Mouse (Mus musculus) stomach, embryonic 15.5 days (tissue): ENCODE measurements at regions not wholly inside any gene's neighbourhood (a gene's known extent, or its start where the extent isn't known, plus 50 kb on each side); places are given as distances from the start of the nearest gene placed in this dataset.

Experiments
- ATAC-seq: fragments of 200-750 bp; cut with Nextera tagmentation; 2 replicates; pipeline ENCODE4 v1.8.0; 2017; ENCODE audit warnings: low read depth, moderate number of reproducible peaks, moderate TSS enrichment; ENCODE audit not compliant: insufficient read depth, low FRiP score
- H3K27ac ChIP-seq: fragments of 300-500 bp; sonication (generic); 2 replicates; pipeline ENCODE4 v1.5.1; 2015; ENCODE audit warnings: mild to moderate bottlenecking, inconsistent platforms
- H3K27me3 ChIP-seq: fragments of 300-500 bp; sonication (generic); replicated peaks from 2 replicates; pipeline ENCODE4 v1.6.1; 2015; ENCODE audit warnings: inconsistent platforms
- H3K36me3 ChIP-seq: fragments of 300-500 bp; sonication (generic); 2 replicates; pipeline ENCODE4 v1.6.1; 2015; ENCODE audit warnings: inconsistent platforms
- H3K4me1 ChIP-seq: fragments of 300-500 bp; sonication (generic); 2 replicates; pipeline ENCODE4 v1.6.1; 2015; ENCODE audit warnings: inconsistent platforms
- H3K4me2 ChIP-seq: fragments of 300-500 bp; sonication (generic); 2 replicates; pipeline ENCODE4 v1.6.1; 2015; ENCODE audit warnings: mild to moderate bottlenecking, inconsistent platforms
- H3K4me3 ChIP-seq: fragments of 300-500 bp; sonication (generic); replicated peaks from 2 replicates; pipeline ENCODE4 v1.5.1; 2015; ENCODE audit warnings: inconsistent platforms
- H3K9ac ChIP-seq: fragments of 300-500 bp; sonication (generic); 2 replicates; pipeline ENCODE4 v1.6.1; 2015; ENCODE audit warnings: inconsistent platforms
- H3K9me3 ChIP-seq: fragments of 300-500 bp; sonication (generic); 2 replicates; pipeline ENCODE4 v1.6.1; 2016; ENCODE audit warnings: inconsistent platforms
- WGBS: fragments of 180-500 bp; shearing (Covaris S2); methylation state at CpG from one replicate; pipeline ENCODE4 v1.1.7; 2015; 5-methylcytosine and 5-hydroxymethylcytosine counted together

DNA sequence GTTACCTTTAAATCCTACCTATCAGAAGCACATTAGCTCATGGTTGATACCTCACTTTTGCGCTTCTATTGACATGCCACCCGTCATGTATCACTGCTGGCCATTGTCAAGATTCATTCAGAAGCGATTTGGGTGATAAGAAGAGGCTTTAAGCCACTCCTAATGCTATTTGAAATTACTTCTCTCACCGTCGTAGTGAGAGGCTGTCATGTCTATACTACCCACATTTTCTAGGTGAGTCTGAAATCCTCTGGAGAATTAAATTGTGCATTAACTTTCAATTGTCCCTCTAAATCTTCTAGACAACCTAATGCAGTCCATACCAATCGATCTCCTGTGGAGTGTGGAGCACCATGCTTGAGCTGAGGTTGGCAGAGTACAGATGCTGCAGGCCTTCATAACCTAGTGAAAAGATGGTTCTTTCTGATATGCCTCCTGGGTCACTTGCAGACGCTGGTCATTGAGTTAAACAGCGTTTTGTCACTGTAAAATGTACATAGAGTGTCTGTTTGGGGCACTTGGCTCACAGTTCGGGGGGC lies 312.5 kb downstream of the Hace1 start:
- no peaks in the 10 kb centered on the region for H3K9me3 ChIP-seq
- H3K27ac ChIP-seq: no peak overlapping the region
- H3K4me2 ChIP-seq: no peak overlapping the region
- no peaks in the 10 kb centered on the region for H3K4me1 ChIP-seq
- H3K27me3 ChIP-seq: no peaks in the 10 kb centered on the region
- H3K9ac ChIP-seq: no peak overlapping the region
- no peaks in the 10 kb centered on the region for H3K36me3 ChIP-seq
- ATAC-seq: no peak
- 86% methylated on average over 9 of the region's 9 CpGs for WGBS
- H3K4me3 ChIP-seq: no peak overlapping the region

DNA sequence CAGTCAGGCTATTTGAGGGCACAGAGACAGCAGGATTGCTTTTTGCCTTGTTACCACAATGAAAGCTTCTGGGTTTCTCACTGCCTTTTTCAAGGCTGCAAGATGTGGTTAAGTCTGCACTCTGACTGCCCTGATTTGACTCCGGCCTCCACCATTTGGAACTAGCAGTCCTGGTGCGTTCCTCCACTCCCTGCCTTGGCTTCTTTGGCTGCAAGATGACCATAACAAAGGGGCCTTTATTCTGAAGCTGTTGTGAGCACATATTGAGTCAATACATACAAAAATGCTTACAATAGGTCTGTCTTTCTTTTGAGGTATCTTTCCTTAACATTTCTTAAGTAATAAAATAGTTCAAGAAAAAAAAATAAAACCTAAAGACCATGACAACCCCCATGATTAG lies 314.8 kb downstream of the Hace1 start:
- WGBS: 71% methylated on average over 2 of the region's 2 CpGs
- no peak overlapping the region for H3K4me3 ChIP-seq
- no peak for ATAC-seq

DNA sequence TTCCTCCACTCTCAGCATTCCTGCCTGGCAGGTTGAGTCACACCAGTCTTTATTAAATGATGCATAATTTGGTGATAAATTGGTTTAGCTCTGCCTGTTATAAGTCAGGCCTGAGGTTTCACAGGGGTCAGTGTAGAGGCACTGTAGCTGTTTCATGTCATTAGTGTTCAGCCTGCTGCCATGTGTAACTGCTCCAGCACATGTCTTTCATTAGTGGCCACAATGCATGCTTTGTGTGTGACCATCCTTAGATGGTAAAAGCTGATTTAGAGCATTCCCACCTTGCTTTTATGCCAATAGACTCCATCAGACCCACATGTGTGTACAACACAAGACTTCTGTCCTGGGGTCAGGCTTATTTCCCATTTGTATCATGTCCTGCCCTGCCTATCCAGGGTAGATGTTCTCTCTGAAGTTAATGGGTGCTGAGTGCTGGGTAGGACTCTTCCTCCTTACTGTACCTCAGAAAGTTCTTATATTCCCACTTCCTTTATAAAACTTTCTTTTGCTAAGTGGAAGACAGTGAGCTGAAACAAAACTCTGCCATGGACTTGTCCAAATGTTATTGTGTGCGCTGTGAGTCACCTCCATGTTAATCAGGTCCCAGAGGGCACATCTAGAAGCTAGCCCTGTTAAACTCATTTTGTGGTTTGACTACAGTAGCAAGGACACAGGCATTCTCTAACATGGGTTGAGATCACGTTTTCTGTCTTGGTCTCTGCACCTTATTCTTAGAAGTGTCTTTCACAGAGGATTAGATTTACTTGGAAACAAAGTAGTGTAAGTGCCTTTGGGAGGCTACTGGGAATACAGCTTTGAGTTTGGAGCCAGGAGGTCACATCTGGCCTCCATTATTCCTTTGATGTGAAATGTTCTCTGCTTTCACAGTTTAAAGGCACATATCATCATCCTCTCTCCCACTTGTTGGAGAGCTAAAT lies 316.5 kb downstream of the Hace1 start:
- Histone ChIP-seq H3K9me3 (no peaks in the 10 kb centered on the region), H3K4me1 (no peaks in the 10 kb centered on the region), H3K4me3 (no peak overlapping the region), H3K27me3 (no peaks in the 10 kb centered on the region), H3K9ac (no peak overlapping the region), H3K27ac (no peak overlapping the region), H3K36me3 (no peaks in the 10 kb centered on the region), H3K4me2 (no peak overlapping the region)
- 63% methylated on average over 2 of the region's 2 CpGs for WGBS
- ATAC-seq: peak; percentile 31; the same call in 1 of the 2 replicates

More for the DNA sequence above, 314.8 kb downstream of the Hace1 start:
- Histone ChIP-seq H3K27me3 (no peaks in the 10 kb centered on the region), H3K9me3 (no peaks in the 10 kb centered on the region), H3K9ac (no peak overlapping the region), H3K27ac (no peak overlapping the region), H3K4me1 (no peaks in the 10 kb centered on the region), H3K4me2 (no peak overlapping the region), H3K36me3 (no peaks in the 10 kb centered on the region)

DNA sequence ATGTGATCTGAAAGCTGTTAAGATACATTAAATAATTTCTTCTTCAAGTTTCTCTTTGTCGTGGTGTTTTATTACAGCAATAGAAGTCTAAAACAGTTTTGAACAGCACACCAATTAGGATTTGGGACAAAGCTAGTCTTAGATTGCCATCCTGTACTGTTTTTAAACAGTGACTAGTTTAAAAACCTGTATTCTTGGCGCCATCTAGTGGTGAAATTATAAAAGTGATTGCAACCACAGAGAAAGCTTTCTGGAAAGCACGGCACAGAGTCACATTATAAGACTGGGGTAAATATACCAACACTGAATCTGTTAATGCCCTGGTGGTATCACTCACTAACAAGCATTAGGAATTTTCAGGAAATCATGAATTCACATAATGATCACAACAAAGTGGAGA lies 339.3 kb downstream of the Hace1 start:
- H3K27ac ChIP-seq: no peak overlapping the region
- H3K4me3 ChIP-seq: no peak overlapping the region
- no peaks in the 10 kb centered on the region for H3K4me1 ChIP-seq
- 25% methylated on average over 3 of the region's 3 CpGs for WGBS
- H3K36me3 ChIP-seq: no peaks in the 10 kb centered on the region
- no peak overlapping the region for H3K4me2 ChIP-seq
- no peaks in the 10 kb centered on the region for H3K9me3 ChIP-seq
- no peak overlapping the region for H3K9ac ChIP-seq
- no peaks in the 10 kb centered on the region for H3K27me3 ChIP-seq
- no peak for ATAC-seq

DNA sequence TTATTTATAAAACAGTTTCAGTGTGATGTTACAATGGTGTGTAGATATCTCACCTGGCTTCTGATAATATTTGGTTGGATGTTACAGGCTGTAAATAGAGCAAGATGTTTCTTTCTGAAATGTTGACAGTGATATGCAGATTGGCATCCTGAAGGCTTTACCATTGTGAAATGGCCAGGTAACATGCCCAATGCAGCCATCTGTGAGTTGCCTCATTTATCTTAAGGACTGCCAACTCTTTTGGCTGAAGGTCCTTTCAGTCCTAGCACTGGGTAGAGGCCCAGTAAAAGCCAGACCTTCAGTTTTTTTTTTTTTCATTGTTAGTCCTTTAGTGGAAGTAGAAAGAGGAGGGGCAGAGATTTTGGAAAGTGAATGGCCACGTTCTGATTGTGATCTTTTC lies 348.1 kb downstream of the Hace1 start:
- no peaks in the 10 kb centered on the region for H3K27me3 ChIP-seq
- H3K27ac ChIP-seq: no peak overlapping the region
- no peak for ATAC-seq
- no peaks in the 10 kb centered on the region for H3K36me3 ChIP-seq
- no peaks in the 10 kb centered on the region for H3K4me1 ChIP-seq
- H3K4me3 ChIP-seq: no peak overlapping the region
- no peaks in the 10 kb centered on the region for H3K9me3 ChIP-seq
- WGBS: 66% methylated on average over 1 of the region's 1 CpGs
- H3K9ac ChIP-seq: no peak overlapping the region
- no peak overlapping the region for H3K4me2 ChIP-seq

DNA sequence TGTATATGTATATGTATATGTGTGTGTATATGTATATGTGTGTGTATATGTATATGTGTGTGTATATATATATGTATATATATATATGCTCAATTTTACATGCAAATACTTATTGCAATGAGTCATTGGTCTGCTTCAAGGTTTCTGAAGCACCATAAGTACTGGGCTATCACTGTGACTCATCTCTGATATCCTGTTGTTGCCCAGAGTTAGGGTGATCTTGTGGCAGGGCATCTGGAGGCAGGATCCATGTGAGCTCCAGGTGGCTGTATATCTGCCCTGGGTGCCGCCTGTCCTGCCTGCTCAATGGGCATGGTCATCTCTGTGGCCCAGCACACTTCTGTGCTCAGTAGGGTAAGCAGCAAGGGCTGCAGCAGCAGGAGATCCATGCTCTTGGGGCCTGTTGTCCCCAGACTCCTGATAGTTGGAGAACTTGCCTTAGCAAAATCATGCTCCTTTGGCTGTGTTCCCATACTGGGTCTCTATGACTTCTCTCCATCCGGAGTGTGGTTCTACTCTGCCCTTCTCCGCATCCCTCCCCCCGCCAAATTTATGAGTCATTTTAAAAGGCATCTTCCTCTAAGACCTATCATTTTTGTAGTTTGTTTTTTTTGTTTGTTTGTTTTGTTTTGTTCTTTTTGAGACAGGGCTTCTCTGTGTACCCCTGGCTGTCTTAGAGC lies 356.1 kb downstream of the Hace1 start:
- Histone ChIP-seq H3K9ac (no peak overlapping the region), H3K36me3 (no peaks in the 10 kb centered on the region), H3K4me1 (no peaks in the 10 kb centered on the region), H3K4me2 (no peak overlapping the region), H3K9me3 (no peaks in the 10 kb centered on the region), H3K4me3 (no peak overlapping the region), H3K27me3 (no peaks in the 10 kb centered on the region), H3K27ac (no peak overlapping the region)
- ATAC-seq: no peak
- 87% methylated on average over 4 of the region's 4 CpGs for WGBS

DNA sequence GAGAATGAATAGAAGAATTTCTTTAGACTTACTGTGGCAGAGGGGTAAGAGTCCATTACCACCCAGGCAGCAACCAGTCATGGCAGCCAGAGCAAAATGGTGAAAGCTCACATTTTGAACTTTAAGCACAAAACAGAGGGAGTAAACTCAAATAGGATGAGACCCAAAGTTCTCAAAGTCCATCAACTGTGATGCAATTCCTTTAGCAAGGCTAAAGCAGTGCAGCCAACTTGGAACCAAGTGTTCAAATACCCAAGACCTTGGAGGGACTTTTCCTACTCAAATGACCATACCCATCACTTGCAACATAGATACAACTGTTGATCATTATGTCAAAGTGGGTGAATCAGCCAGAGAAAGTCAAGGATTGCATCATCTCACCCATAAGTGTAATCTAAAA lies 380.1 kb downstream of the Hace1 start:
- Histone ChIP-seq H3K4me1 (no peaks in the 10 kb centered on the region), H3K9ac (no peak overlapping the region), H3K36me3 (no peaks in the 10 kb centered on the region), H3K27ac (no peak overlapping the region), H3K9me3 (no peaks in the 10 kb centered on the region), H3K4me2 (no peak overlapping the region), H3K4me3 (no peak overlapping the region), H3K27me3 (no peaks in the 10 kb centered on the region)
- ATAC-seq: no peak

DNA sequence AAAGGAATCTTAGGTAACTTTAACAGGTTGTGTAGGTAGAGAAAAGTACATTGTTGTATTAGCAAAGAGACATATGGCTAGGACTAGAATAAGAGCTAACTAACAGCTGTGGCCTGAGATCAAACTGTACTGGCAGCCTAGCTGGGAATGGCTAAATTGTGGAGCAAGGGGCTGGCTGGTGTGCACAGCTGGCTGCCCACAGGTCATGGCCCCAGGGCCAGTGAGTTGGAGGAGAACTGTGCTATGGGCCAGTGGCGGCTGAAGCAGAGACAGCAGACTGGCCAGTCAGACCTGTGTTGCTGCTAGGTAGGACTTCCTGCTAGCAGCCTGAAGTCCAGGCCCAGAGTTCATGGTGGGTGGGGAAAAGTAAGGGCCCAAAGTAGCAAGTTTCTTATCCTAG lies 394.6 kb downstream of the Hace1 start:
- H3K4me3 ChIP-seq: no peak overlapping the region
- no peak overlapping the region for H3K4me2 ChIP-seq
- 82% methylated on average over 1 of the region's 1 CpGs for WGBS
- H3K27ac ChIP-seq: no peak overlapping the region
- H3K9ac ChIP-seq: no peak overlapping the region
- no peak for ATAC-seq
- H3K9me3 ChIP-seq: no peaks in the 10 kb centered on the region
- no peaks in the 10 kb centered on the region for H3K4me1 ChIP-seq
- no peaks in the 10 kb centered on the region for H3K36me3 ChIP-seq
- H3K27me3 ChIP-seq: no peaks in the 10 kb centered on the region

DNA sequence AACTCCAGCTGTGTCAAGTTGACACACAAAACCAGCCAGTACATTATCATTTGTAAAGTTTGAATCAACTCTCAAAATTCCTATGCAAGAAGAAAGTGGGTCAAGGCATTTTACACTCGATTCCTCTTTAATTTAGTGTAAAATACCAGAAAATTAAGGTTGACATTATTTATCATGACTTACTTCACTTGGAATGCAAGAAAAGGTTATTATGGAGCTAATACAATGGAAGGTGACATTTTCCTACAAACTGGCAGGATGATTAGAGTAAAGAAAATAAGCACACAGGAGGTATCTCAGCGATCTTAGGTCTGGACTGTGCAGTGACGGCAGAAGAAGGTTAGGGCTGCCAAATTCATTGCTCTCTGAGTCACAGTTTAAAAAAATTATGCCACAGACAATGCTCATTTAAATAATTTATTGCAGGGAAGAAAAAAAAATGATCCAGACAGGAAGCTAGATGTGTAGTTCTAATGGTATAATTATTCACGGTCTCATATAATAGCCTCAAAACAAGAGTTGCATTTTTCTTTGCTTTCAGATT lies 405.2 kb downstream of the Hace1 start:
- ATAC-seq: no peak
- no peaks in the 10 kb centered on the region for H3K4me1 ChIP-seq
- H3K9me3 ChIP-seq: no peaks in the 10 kb centered on the region
- H3K4me3 ChIP-seq: no peak overlapping the region
- whole genome bisulfite sequencing: 77% methylated on average over 4 of the region's 4 CpGs
- H3K9ac ChIP-seq: no peak overlapping the region
- H3K36me3 ChIP-seq: no peaks in the 10 kb centered on the region
- H3K27me3 ChIP-seq: no peaks in the 10 kb centered on the region
- no peak overlapping the region for H3K27ac ChIP-seq
- no peak overlapping the region for H3K4me2 ChIP-seq

DNA sequence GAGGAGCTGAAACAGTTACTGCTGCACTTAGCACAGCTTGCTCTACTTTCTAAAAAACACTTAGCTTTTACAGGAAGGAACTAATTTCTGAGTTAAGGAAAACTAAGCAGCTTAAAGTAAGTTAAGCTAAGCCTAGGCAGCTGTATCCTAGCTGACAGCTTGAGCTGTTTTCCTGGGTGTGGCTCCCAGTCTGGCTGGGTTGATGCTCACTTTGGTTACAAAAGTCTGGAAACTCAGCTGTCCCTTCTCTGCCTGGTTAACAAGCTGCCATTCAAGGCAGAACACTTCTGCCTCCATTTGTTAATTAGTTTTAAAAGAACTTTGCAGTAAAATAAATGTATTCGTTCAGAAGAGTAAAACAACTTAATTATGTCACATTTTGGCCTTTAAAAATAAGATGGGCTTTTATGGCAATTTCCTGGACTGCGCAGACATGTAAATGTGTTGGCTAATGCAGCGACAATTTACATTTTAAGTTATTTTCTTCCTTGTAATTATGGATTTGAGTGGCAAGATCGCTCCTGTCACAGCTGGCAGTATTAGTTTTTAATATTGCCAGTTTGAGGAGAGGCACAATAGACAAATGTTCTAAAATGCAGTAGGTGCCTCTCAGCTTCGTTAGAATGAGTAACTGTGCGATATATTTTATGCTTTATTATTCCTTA lies 406.2 kb downstream of the Hace1 start:
- H3K36me3 ChIP-seq: no peaks in the 10 kb centered on the region
- no peaks in the 10 kb centered on the region for H3K9me3 ChIP-seq
- no peaks in the 10 kb centered on the region for H3K4me1 ChIP-seq
- H3K27me3 ChIP-seq: no peaks in the 10 kb centered on the region
- ATAC-seq: no peak
- no peak overlapping the region for H3K4me3 ChIP-seq
- H3K27ac ChIP-seq: no peak overlapping the region
- 80% methylated on average over 6 of the region's 6 CpGs for WGBS
- no peak overlapping the region for H3K9ac ChIP-seq
- H3K4me2 ChIP-seq: no peak overlapping the region

DNA sequence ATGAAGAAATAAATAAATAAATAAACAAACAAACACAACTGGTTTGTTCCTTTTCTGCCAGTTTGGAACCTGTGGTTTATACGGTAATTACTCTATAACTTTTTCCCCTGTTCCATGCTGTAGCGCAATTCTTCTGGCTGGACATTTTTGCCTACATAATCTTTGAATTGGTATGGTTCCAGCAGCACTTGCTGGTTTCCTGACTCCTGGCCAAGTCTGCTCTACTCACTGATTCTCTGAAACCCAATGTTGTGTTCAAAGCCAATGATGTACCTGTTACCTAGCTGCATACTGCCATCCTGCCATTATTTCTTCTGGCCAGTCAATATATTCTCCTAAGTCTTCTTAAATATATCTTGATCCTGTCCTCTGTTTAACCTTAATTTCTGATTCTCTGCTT lies 408.7 kb downstream of the Hace1 start:
- Histone ChIP-seq H3K4me1 (no peaks in the 10 kb centered on the region), H3K27me3 (no peaks in the 10 kb centered on the region), H3K36me3 (no peaks in the 10 kb centered on the region), H3K4me2 (no peak overlapping the region), H3K9me3 (no peaks in the 10 kb centered on the region), H3K9ac (no peak overlapping the region), H3K4me3 (no peak overlapping the region), H3K27ac (no peak overlapping the region)
- 84% methylated on average over 2 of the region's 2 CpGs for whole genome bisulfite sequencing
- ATAC-seq: no peak

DNA sequence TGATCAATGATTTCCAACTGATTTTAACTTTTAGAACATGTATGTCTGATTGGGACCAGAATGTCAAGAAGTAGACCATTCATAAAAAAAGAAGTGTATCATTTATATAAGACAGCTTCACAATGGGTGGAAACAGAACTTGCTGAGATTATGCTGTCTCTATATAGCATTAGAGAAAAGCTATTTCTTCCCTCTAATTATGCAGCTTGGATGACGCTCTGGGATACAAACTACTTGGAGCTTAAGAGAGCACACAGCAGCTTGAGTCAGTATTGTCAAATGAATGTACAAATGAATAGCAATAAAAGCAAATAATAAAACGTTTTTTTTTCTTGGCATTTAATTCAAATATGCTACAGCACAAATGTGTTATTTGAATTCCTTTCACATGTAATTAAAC lies 428.7 kb downstream of the Hace1 start:
- Histone ChIP-seq H3K27me3 (no peaks in the 10 kb centered on the region), H3K4me3 (no peak overlapping the region), H3K27ac (no peak overlapping the region), H3K9me3 (no peaks in the 10 kb centered on the region), H3K4me1 (no peaks in the 10 kb centered on the region), H3K9ac (no peak overlapping the region), H3K36me3 (no peaks in the 10 kb centered on the region), H3K4me2 (no peak overlapping the region)
- WGBS: 45% methylated on average over 2 of the region's 2 CpGs
- no peak for ATAC-seq
